ENCODE assay signal across 20 mouse cellular contexts in genomic region chr15:38163721-38164120, GRCm38 (mm10).
DNase-seq lines count a peak whose midpoint lies in the region; ATAC-seq and TF ChIP-seq lines count a peak whose summit lies in the region.
"Had no signal": no experiment of that assay in that cellular context is flagged by ENCODE, and none has a peak within 500 bp of the region (broad histone marks: within the 10 kb centered on the region; RNA-seq: fewer than 3 reads in every experiment).

No protein-coding gene starts in this region.

- no peak overlapping the region for H3K27ac ChIP-seq in kidney, adult 2 months (ENCODE audit: insufficient read depth, low read depth, low read length)
- no peak overlapping the region; the same call in 1 of the 2 replicates for H3K27ac ChIP-seq in midbrain, embryonic 14.5 days (replicated peaks; ENCODE audit: low read depth, low read length)
- no peak overlapping the region for H3K27ac ChIP-seq in midbrain, embryonic 11.5 days (ENCODE audit: low read depth, low read length)
- H3K27ac ChIP-seq: embryonic facial prominence, embryonic 12.5 days; forebrain, embryonic 15.5 days; heart, embryonic 10.5 days; liver, embryonic 14.5 days had no signal

- WGBS in kidney, adult 2 months: 54% methylated on average over 6 of the region's 6 CpGs
- 26% methylated on average over 6 of the region's 6 CpGs for WGBS in midbrain, embryonic 14.5 days
- 71% methylated on average over 6 of the region's 6 CpGs for WGBS in midbrain, embryonic 11.5 days

- no peaks in the 10 kb centered on the region for H3K9me3 ChIP-seq in midbrain, embryonic 14.5 days (ENCODE audit: control insufficient read depth, low read length)
- H3K9me3 ChIP-seq in midbrain, embryonic 11.5 days (ENCODE audit: control insufficient read depth, low read length): no peaks in the 10 kb centered on the region
- H3K9me3 ChIP-seq: embryonic facial prominence, embryonic 12.5 days; forebrain, embryonic 15.5 days; heart, embryonic 10.5 days had no signal

- TF ChIP-seq POLR2A in kidney, adult 2 months (IDR thresholded peaks at IDR 0.05; ENCODE audit: low read depth, low read length): no peak

- no peak overlapping the region for H3K9ac ChIP-seq in midbrain, embryonic 14.5 days (replicated peaks; ENCODE audit: low read length)
- no peak overlapping the region for H3K9ac ChIP-seq in midbrain, embryonic 11.5 days (ENCODE audit: low read length)
- H3K9ac ChIP-seq: embryonic facial prominence, embryonic 12.5 days; forebrain, embryonic 15.5 days; liver, embryonic 14.5 days had no signal

- H3K4me3 ChIP-seq in kidney, adult 2 months (ENCODE audit: insufficient read depth, low read depth, low read length): no peak overlapping the region
- H3K4me3 ChIP-seq in midbrain, embryonic 14.5 days (replicated peaks; ENCODE audit: low read depth, low read length): no peak overlapping the region
- no peak overlapping the region for H3K4me3 ChIP-seq in midbrain, embryonic 11.5 days (ENCODE audit: low read depth, low read length)
- H3K4me3 ChIP-seq: embryonic facial prominence, embryonic 12.5 days; erythroblast, embryonic 14.5 days; forebrain, embryonic 15.5 days; heart, embryonic 10.5 days; myocyte had no signal

- H3K36me3 ChIP-seq in kidney, adult 2 months (ENCODE audit: control insufficient read depth, insufficient read depth, low read length): no peaks in the 10 kb centered on the region
- H3K36me3 ChIP-seq in midbrain, embryonic 14.5 days (ENCODE audit: control insufficient read depth, insufficient read depth, low read length): no peaks in the 10 kb centered on the region
- no peaks in the 10 kb centered on the region for H3K36me3 ChIP-seq in midbrain, embryonic 11.5 days (ENCODE audit: control insufficient read depth, insufficient read depth, low read length)
- H3K36me3 ChIP-seq: embryonic facial prominence, embryonic 12.5 days; forebrain, embryonic 15.5 days; heart, embryonic 10.5 days had no signal

- H3K4me1 ChIP-seq in kidney, adult 2 months (ENCODE audit: control insufficient read depth, insufficient read depth, low read length): no peaks in the 10 kb centered on the region
- H3K4me1 ChIP-seq in midbrain, embryonic 14.5 days (ENCODE audit: control insufficient read depth, insufficient read depth, low read length): no peaks in the 10 kb centered on the region
- no peaks in the 10 kb centered on the region for H3K4me1 ChIP-seq in midbrain, embryonic 11.5 days (ENCODE audit: control insufficient read depth, insufficient read depth, low read length)
- H3K4me1 ChIP-seq: forebrain, embryonic 15.5 days had no signal

- no peaks in the 10 kb centered on the region for H3K27me3 ChIP-seq in kidney, adult 2 months (replicated peaks; ENCODE audit: control insufficient read depth, insufficient read depth, low read length)
- H3K27me3 ChIP-seq in midbrain, embryonic 14.5 days (ENCODE audit: control insufficient read depth, insufficient read depth, low read length): no peaks in the 10 kb centered on the region
- no peaks in the 10 kb centered on the region for H3K27me3 ChIP-seq in midbrain, embryonic 11.5 days (ENCODE audit: control insufficient read depth, insufficient read depth, low read length)
- H3K27me3 ChIP-seq: embryonic facial prominence, embryonic 12.5 days; forebrain, embryonic 15.5 days had no signal

- no peak for ATAC-seq in midbrain, embryonic 14.5 days (ENCODE audit: low FRiP score, low TSS enrichment)
- ATAC-seq in midbrain, embryonic 11.5 days (ENCODE audit: low FRiP score): no peak
- ATAC-seq: CD4-positive, CD25-positive, alpha-beta regulatory T cell, adult 4 months; forebrain, embryonic 15.5 days had no signal

- TF ChIP-seq CTCF in kidney, adult 2 months (conservative IDR thresholded peaks at IDR 0.05; ENCODE audit: insufficient read depth, insufficient read length, low read depth, low read length): no peak

- no peak overlapping the region for H3K4me2 ChIP-seq in midbrain, embryonic 14.5 days (ENCODE audit: low read length)
- H3K4me2 ChIP-seq in midbrain, embryonic 11.5 days: no peak overlapping the region
- H3K4me2 ChIP-seq: embryonic facial prominence, embryonic 12.5 days; forebrain, embryonic 15.5 days had no signal

- DNase-seq in cerebellum, postnatal 14 days: peak; percentile 35 to 36
- no peak for DNase-seq in cerebellum, adult 9-10 months
- peak; percentile 32 for DNase-seq in kidney, adult 2 months
- DNase-seq in kidney, adult 8-10 months: no peak
- peak; percentile 43 for DNase-seq in midbrain, embryonic 14.5 days
- DNase-seq in midbrain, embryonic 11.5 days (ENCODE audit: low spot score, missing footprints): no peak
- peak; percentile 10 for DNase-seq in fat pad, adult 2 months (ENCODE audit: extremely low read depth, low read depth, low spot score)
- DNase-seq in thymus, postnatal 14 days: no peak
- DNase-seq: adrenal gland, postnatal 25 days; cerebellum, adult 8-10 months; gastrocnemius, postnatal 25 days; kidney, adult 18-20 months; thymus, postnatal 4 days had no signal

Comparison
In these comparisons a context has a peak if more than half of its experiments do, and no peak if none do; other contexts are left out.
1. DNase-seq: peak in cerebellum, postnatal 14 days (2 of 2), kidney, adult 2 months (single experiment), midbrain, embryonic 14.5 days (single experiment) and fat pad, adult 2 months (single experiment); none in cerebellum, adult 9-10 months (single experiment), kidney, adult 8-10 months (0 of 2), midbrain, embryonic 11.5 days (single experiment) and thymus, postnatal 14 days (single experiment).